ENCODE assay signal across 8 mouse cellular contexts in genomic region chr1:135669803-135670202, GRCm38 (mm10). TPM values are rescaled to one million over a fixed set of nuclear protein-coding genes. Genes with fewer than 3 reads are reported as not detected.
DNase-seq lines count a peak whose midpoint lies in the region; ATAC-seq and TF ChIP-seq lines count a peak whose summit lies in the region.

No protein-coding gene starts in this region.

- no peak for TF ChIP-seq POLR2A in lung, adult 2 months (IDR thresholded peaks at IDR 0.05; ENCODE audit: borderline replicate concordance, extremely low read depth, low read depth, low read length)
- no peak for TF ChIP-seq POLR2A in cerebellum, adult 2 months (IDR thresholded peaks at IDR 0.05; ENCODE audit: borderline replicate concordance, insufficient read depth, low read length)

- DNase-seq in lung, embryonic 14.5 days, result peak; percentile 79
- DNase-seq in lung, adult 2 months, result no peak
- no peak for DNase-seq in limb, embryonic 10.5 days (ENCODE audit: low spot score)
- peak; percentile 76 for DNase-seq in testis, postnatal 10 days (ENCODE audit: low spot score)
- no peak for DNase-seq in cerebellum, adult 2 months

- peak overlapping the region; percentile 0; the same call in 1 of the 2 replicates for H3K4me2 ChIP-seq in lung, embryonic 14.5 days
- peak overlapping the region; percentile 56 for H3K4me2 ChIP-seq in heart, embryonic 14.5 days (ENCODE audit: low read length)

- peak; percentile 47; the same call in 1 of the 2 replicates for ATAC-seq in lung, embryonic 14.5 days (ENCODE audit: insufficient read depth)
- ATAC-seq in heart, embryonic 14.5 days (ENCODE audit: insufficient number of reproducible peaks, insufficient read depth, low FRiP score, low read depth), result no peak
- ATAC-seq in megakaryocyte, adult 5-6 weeks (ENCODE audit: poor library complexity, severe bottlenecking), result no peak

- 51% methylated on average over 7 of the region's 7 CpGs for WGBS in lung, embryonic 14.5 days
- WGBS in lung, adult 2 months, result 30% methylated on average over 7 of the region's 7 CpGs
- WGBS in heart, embryonic 14.5 days, result 42% methylated on average over 7 of the region's 7 CpGs
- WGBS in limb, embryonic 10.5 days, result 66% methylated on average over 7 of the region's 7 CpGs
- 13% methylated on average over 7 of the region's 7 CpGs for WGBS in cerebellum, adult 2 months

- no peaks in the 10 kb centered on the region for H3K9me3 ChIP-seq in lung, embryonic 14.5 days (ENCODE audit: low read depth, low read length)
- H3K9me3 ChIP-seq in heart, embryonic 14.5 days (ENCODE audit: control insufficient read depth, low read length), result no peaks in the 10 kb centered on the region
- no peaks in the 10 kb centered on the region for H3K9me3 ChIP-seq in limb, embryonic 10.5 days (replicated peaks)

- H3K27ac ChIP-seq in lung, embryonic 14.5 days (ENCODE audit: low read depth), result no peak overlapping the region
- peak overlapping the region; percentile 63 for H3K27ac ChIP-seq in brown adipose tissue, adult 24 weeks (replicated peaks; ENCODE audit: low read depth, low read length)
- H3K27ac ChIP-seq in heart, embryonic 14.5 days (replicated peaks in 1 of 2; ENCODE audit: control insufficient read depth in 1 of 2, insufficient read depth in 1 of 2, low read depth in 2 of 2, low read length in 2 of 2), result peak overlapping the region in 1 of 2 experiments; percentile 49; a peak in 1 of 4 replicates
- H3K27ac ChIP-seq in limb, embryonic 10.5 days, result peak overlapping the region; percentile 47; the same call in 1 of the 2 replicates
- no peak overlapping the region for H3K27ac ChIP-seq in cerebellum, adult 2 months (ENCODE audit: insufficient read depth, low read length)

- no peak for TF ChIP-seq CTCF in lung, embryonic 14.5 days (IDR thresholded peaks at IDR 0.05; ENCODE audit: low read depth)
- TF ChIP-seq CTCF in lung, adult 2 months (IDR thresholded peaks at IDR 0.05; ENCODE audit: insufficient read depth, low read length), result no peak
- TF ChIP-seq CTCF in cerebellum, adult 2 months (IDR thresholded peaks at IDR 0.05; ENCODE audit: borderline replicate concordance, insufficient read depth, low read depth, low read length), result no peak

- no peak overlapping the region for H3K9ac ChIP-seq in lung, embryonic 14.5 days
- no peak overlapping the region for H3K9ac ChIP-seq in heart, embryonic 14.5 days (ENCODE audit: low read length)

- peaks cover 12% of the 10 kb centered on the region for H3K4me1 ChIP-seq in lung, embryonic 14.5 days (ENCODE audit: insufficient read depth)
- H3K4me1 ChIP-seq in lung, adult 2 months (ENCODE audit: control insufficient read depth, insufficient read depth, low read length), result peaks cover 12% of the 10 kb centered on the region
- H3K4me1 ChIP-seq in brown adipose tissue, adult 24 weeks (ENCODE audit: control insufficient read depth, insufficient read depth, insufficient read length, low read length), result peaks cover 40% of the 10 kb centered on the region
- H3K4me1 ChIP-seq in heart, embryonic 14.5 days (ENCODE audit: control insufficient read depth in 2 of 2, insufficient read depth in 2 of 2, low read length in 2 of 2), result peaks cover 35 to 56% of the 10 kb centered on the region in 2 experiments
- peaks cover 62% of the 10 kb centered on the region for H3K4me1 ChIP-seq in limb, embryonic 10.5 days
- no peaks in the 10 kb centered on the region for H3K4me1 ChIP-seq in cerebellum, adult 2 months (ENCODE audit: control insufficient read depth, insufficient read depth, low read length)

- no peaks in the 10 kb centered on the region for H3K27me3 ChIP-seq in lung, embryonic 14.5 days (ENCODE audit: insufficient read depth, low read length)
- no peaks in the 10 kb centered on the region for H3K27me3 ChIP-seq in heart, embryonic 14.5 days (ENCODE audit: control insufficient read depth, insufficient read depth, low read length)
- no peaks in the 10 kb centered on the region for H3K27me3 ChIP-seq in limb, embryonic 10.5 days (ENCODE audit: low read depth, poor library complexity, severe bottlenecking)
- H3K27me3 ChIP-seq in cerebellum, adult 2 months (ENCODE audit: control insufficient read depth, insufficient read depth, low read length), result no peaks in the 10 kb centered on the region

- H3K4me3 ChIP-seq in lung, embryonic 14.5 days (ENCODE audit: low read depth, low read length), result no peak overlapping the region
- H3K4me3 ChIP-seq in lung, adult 2 months (replicated peaks; ENCODE audit: extremely low read depth, low read depth, low read length), result no peak overlapping the region
- H3K4me3 ChIP-seq in brown adipose tissue, adult 24 weeks (ENCODE audit: insufficient read depth, low read depth, low read length), result no peak overlapping the region
- H3K4me3 ChIP-seq in heart, embryonic 14.5 days (ENCODE audit: control insufficient read depth in 1 of 2, insufficient read depth in 1 of 2, low read depth in 1 of 2, low read length in 2 of 2), result no peak overlapping the region
- H3K4me3 ChIP-seq in limb, embryonic 10.5 days, result no peak overlapping the region
- no peak overlapping the region for H3K4me3 ChIP-seq in cerebellum, adult 2 months (replicated peaks; ENCODE audit: insufficient read depth, low read depth, low read length)

- H3K36me3 ChIP-seq in lung, embryonic 14.5 days (ENCODE audit: insufficient read depth), result no peaks in the 10 kb centered on the region
- H3K36me3 ChIP-seq in heart, embryonic 14.5 days (ENCODE audit: control insufficient read depth, insufficient read depth, low read length), result no peaks in the 10 kb centered on the region
- H3K36me3 ChIP-seq in limb, embryonic 10.5 days, result no peaks in the 10 kb centered on the region

RNA-seq across cellular contexts. Expression of gene Csrp1, which starts 50.1 kb away (rescaled TPM):
- polyA plus RNA-seq in lung, embryonic 14.5 days (2014; fragmentation: Nextera tagmentation; extraction: Ambion mirVana), result 271 and 297 TPM in 2 replicates
- 556 and 717 TPM in 2 replicates for polyA plus RNA-seq in lung, adult 2 months (2012; rRNA removed)
- polyA plus RNA-seq in brown adipose tissue, adult 24 weeks (2012; ENCODE audit: insufficient read depth, insufficient read length, missing spikeins), result 33.7 and 37.2 TPM in 2 replicates
- polyA plus RNA-seq in heart, embryonic 14.5 days (2014; fragmentation: Nextera tagmentation; extraction: Ambion mirVana), result 133 and 220 TPM in 2 replicates
- 46.3 and 54.4 TPM in 2 replicates for polyA plus RNA-seq in limb, embryonic 10.5 days (2016; fragmentation: Nextera tagmentation; extraction: Ambion mirVana)
- polyA plus RNA-seq in cerebellum, adult 2 months (2012; rRNA removed), result 364 and 434 TPM in 2 replicates
- total RNA-seq in megakaryocyte, adult 5-6 weeks (2015), result 86.2 and 87.6 TPM in 2 replicates
- 99.9 and 100 TPM in 2 replicates for total RNA-seq in megakaryocyte, adult 5-6 weeks (2017)

Comparison
In these comparisons a context has a peak if more than half of its experiments do, and no peak if none do; other contexts are left out.
1. DNase-seq: peak in lung, embryonic 14.5 days (single experiment) and testis, postnatal 10 days (single experiment); none in lung, adult 2 months (single experiment), limb, embryonic 10.5 days (single experiment) and cerebellum, adult 2 months (0 of 2).
2. H3K27ac ChIP-seq: peak in brown adipose tissue, adult 24 weeks (single experiment) and limb, embryonic 10.5 days (single experiment); none in lung, embryonic 14.5 days (single experiment) and cerebellum, adult 2 months (single experiment).